Mouse (Mus musculus): ENCODE data around the gene Upk1a.

DNA sequence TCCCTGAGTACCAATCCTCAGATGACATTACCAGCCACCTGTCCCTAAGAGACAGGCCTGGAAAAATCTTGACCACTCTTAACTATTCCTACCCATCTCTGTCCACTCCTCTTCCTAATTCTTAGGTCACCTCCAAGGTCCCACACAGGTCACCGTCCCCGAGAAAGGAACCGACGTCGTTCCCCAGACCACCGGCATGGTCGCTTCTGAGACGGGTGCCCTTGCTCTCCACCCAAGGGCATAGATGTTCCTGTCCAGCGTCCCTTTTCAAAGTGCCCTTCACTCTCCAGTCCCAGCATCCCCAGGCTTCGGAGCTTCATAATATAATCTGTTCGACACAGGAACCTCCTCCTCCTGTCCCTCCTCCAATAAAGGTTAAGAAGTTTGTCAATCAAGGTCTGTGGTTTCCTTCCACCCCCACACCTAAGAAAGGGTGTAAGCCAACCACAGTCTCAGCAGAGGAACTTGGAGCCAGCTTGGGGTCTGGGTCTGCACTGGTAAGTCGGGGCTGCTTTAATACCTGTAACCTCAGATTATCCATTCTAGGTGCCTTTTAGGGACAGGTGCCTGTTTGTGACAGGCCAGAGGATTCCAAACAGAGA lies 47.6 kb downstream of the Upk1a start, which contains the start of gene Igflr1:
- TF ChIP-seq EP300 (IDR thresholded peaks at IDR 0.05; ENCODE audit: low read length) (no peak), TCF12 (IDR thresholded peaks at IDR 0.05; ENCODE audit: low read depth, low read length) (no peak), CTCF (conservative IDR thresholded peaks at IDR 0.05 in 1 of 2, IDR thresholded peaks at IDR 0.05 in 1 of 2; ENCODE audit: low read depth in 2 of 2, low read length in 2 of 2) (no peak), USF1 (IDR thresholded peaks at IDR 0.05; ENCODE audit: low read depth, low read length) (no peak), SMC3 (IDR thresholded peaks at IDR 0.05; ENCODE audit: low read depth, low read length) (no peak), RAD21 (IDR thresholded peaks at IDR 0.05; ENCODE audit: low read depth, low read length) (no peak), MAX (IDR thresholded peaks at IDR 0.05; ENCODE audit: low read length) (no peak), MAFK (IDR thresholded peaks at IDR 0.05; ENCODE audit: insufficient replicate concordance, low read length) (no peak), MXI1 (IDR thresholded peaks at IDR 0.05; ENCODE audit: low read depth, low read length) (no peak)

Measured in CH12.LX (cell line).